Mouse (Mus musculus) bone marrow macrophage, adult 2 months (primary cell): ENCODE results near the gene Rnf7.

ENCODE experiments used
- CTCF ChIP-seq: IDR thresholded peaks from 2 replicates; pipeline ENCODE4 v1.5.1; 2012; ENCODE audit warnings: low read depth, mild to moderate bottlenecking, low read length, moderate library complexity
- POLR2A ChIP-seq: IDR thresholded peaks from 2 replicates; pipeline ENCODE4 v1.6.1; 2012; ENCODE audit warnings: mild to moderate bottlenecking, low read depth, low read length, borderline replicate concordance

DNA sequence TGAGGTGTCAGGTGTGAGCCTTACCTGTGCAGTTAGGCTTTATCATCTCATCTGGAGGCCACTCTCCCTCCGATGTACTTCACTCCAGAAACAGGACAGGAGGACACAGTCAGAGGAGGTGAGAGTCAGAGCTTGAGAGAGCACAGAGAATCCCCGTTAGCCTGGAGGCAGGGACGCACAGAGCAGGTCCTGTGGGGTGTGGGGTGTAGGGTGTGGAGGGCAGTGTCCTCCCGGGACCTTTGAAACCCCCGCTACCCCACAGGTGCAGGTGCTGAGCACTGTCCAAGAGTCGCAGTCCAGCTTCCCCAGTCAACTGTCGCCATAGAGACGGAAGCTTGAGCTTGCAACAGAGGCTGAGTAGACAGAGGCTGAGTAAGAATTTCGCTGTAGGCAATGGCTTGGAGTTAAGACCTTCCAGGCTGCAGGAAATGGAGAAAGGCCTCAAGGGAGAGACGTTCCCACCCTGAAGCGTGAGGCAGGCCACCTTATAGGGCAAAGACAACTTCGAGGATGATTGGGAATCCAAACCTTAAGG is 46.6 kb upstream of the Rnf7 start, which contains the start of gene Gm28729:
- TF ChIP-seq CTCF (no peak), POLR2A (no peak)
